Mouse (Mus musculus) brain, embryonic 14.5 days (tissue): ENCODE measurements at regions not wholly inside any gene's neighbourhood (a gene's known extent, or its start where the extent isn't known, plus 50 kb on each side); places are given as distances from the start of the nearest gene placed in this dataset.

ENCODE experiments used
- CTCF ChIP-seq: fragments of 200-500 bp; IDR thresholded peaks from 2 replicates; pipeline ENCODE4 v1.5.1; 2012; ENCODE audit warnings: inconsistent platforms, mild to moderate bottlenecking, moderate library complexity, borderline replicate concordance; ENCODE audit not compliant: insufficient read depth, insufficient read length; ENCODE audit errors: extremely low read depth
- POLR2A ChIP-seq: fragments of 200-500 bp; IDR thresholded peaks from 2 replicates; pipeline ENCODE4 v1.6.1; 2012; ENCODE audit warnings: mild to moderate bottlenecking, inconsistent platforms, borderline replicate concordance; ENCODE audit not compliant: poor library complexity, insufficient read depth, insufficient read length, severe bottlenecking; ENCODE audit errors: extremely low read depth

DNA sequence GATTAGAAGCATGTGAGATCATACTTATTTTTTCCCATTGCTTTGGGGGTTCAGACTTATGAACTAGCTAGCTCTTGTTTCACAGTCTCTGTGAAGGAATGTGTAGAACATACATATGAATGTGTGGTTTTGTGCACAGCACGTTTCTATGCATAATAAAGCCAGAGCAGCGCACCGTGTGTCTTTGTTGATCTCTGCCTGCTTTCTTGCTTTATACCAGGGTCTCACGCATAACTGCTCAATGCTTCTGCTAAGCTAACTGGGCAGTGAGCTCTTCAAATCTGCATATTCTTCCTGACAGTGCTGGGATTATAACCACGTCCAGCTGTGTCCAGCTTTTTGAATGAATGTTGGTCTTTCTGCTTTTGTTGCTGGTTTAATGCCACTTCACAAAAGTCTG is 1539.3 kb downstream of the Fam181b start:
- TF ChIP-seq CTCF (no peak), POLR2A (no peak)
